Comparison of ENCODE assay signal across 11 mouse cellular contexts in genomic region chr1:171442413-171442760, GRCm38 (mm10). TPM values are rescaled to one million over a fixed set of nuclear protein-coding genes. Genes with fewer than 3 reads are reported as not detected.
DNase-seq lines count a peak whose midpoint lies in the region; ATAC-seq and TF ChIP-seq lines count a peak whose summit lies in the region.
"Had no signal": no experiment of that assay in that cellular context is flagged by ENCODE, and none has a peak within 500 bp of the region (broad histone marks: within the 10 kb centered on the region; RNA-seq: fewer than 3 reads in every experiment).

No protein-coding gene starts in this region.

- H3K27ac ChIP-seq in heart, embryonic 15.5 days, result peak overlapping the region; percentile 79
- 0 out of 2 replicates have a peak overlapping the region, but pooled peaks have one; percentile 13 for H3K27ac ChIP-seq in olfactory bulb, adult 2 months (ENCODE audit: insufficient read depth, low read depth, low read length)
- no peak overlapping the region for H3K27ac ChIP-seq in hindbrain, postnatal 0 days
- H3K27ac ChIP-seq: neural tube, embryonic 13.5 days had no signal

- DNase-seq in lung, adult 2 months, result no peak
- no peak for DNase-seq in lung, adult 18-20 months
- peak; percentile 52 for DNase-seq in kidney, postnatal 10 days
- DNase-seq in hindbrain, postnatal 0 days (ENCODE audit: low spot score), result no peak
- no peak for DNase-seq in adipocyte (ENCODE audit: low spot score)
- DNase-seq: adrenal gland, adult 2 months; cerebellum, adult 9-11 months; gastrocnemius, postnatal 36 days had no signal

- H3K9me3 ChIP-seq in heart, embryonic 15.5 days (replicated peaks), result no peaks in the 10 kb centered on the region
- no peaks in the 10 kb centered on the region for H3K9me3 ChIP-seq in hindbrain, postnatal 0 days (ENCODE audit: low read length)

- peak overlapping the region; percentile 77 for H3K4me2 ChIP-seq in heart, embryonic 15.5 days
- no peak overlapping the region for H3K4me2 ChIP-seq in hindbrain, postnatal 0 days (ENCODE audit: low read depth, low read length)
- H3K4me2 ChIP-seq: neural tube, embryonic 13.5 days had no signal

- H3K27me3 ChIP-seq in heart, embryonic 15.5 days, result no peaks in the 10 kb centered on the region
- no peaks in the 10 kb centered on the region for H3K27me3 ChIP-seq in hindbrain, postnatal 0 days (ENCODE audit: insufficient read depth, low read length)

- H3K4me1 ChIP-seq in lung, adult 2 months (ENCODE audit: control insufficient read depth, insufficient read depth, low read length), result peaks cover 23% of the 10 kb centered on the region
- peaks cover 40% of the 10 kb centered on the region for H3K4me1 ChIP-seq in heart, embryonic 15.5 days (replicated peaks)
- peaks cover 6% of the 10 kb centered on the region for H3K4me1 ChIP-seq in olfactory bulb, adult 2 months (ENCODE audit: control insufficient read depth, insufficient read depth, low read length)
- 0 out of 2 replicates have a peak, but pooled peaks cover under 1% of the 10 kb centered on the region for H3K4me1 ChIP-seq in hindbrain, postnatal 0 days (ENCODE audit: insufficient read depth, low read length)

- H3K4me3 ChIP-seq in lung, adult 2 months (replicated peaks; ENCODE audit: extremely low read depth, low read depth, low read length), result peak overlapping the region; percentile 43
- H3K4me3 ChIP-seq in heart, embryonic 15.5 days, result no peak overlapping the region
- H3K4me3 ChIP-seq in olfactory bulb, adult 2 months (ENCODE audit: insufficient read depth, low read depth, low read length), result no peak overlapping the region
- H3K4me3 ChIP-seq in hindbrain, postnatal 0 days (ENCODE audit: low read length), result no peak overlapping the region
- H3K4me3 ChIP-seq: neural tube, embryonic 13.5 days had no signal

- TF ChIP-seq POLR2A in lung, adult 2 months (IDR thresholded peaks at IDR 0.05; ENCODE audit: borderline replicate concordance, extremely low read depth, low read depth, low read length), result no peak
- no peak for TF ChIP-seq POLR2A in olfactory bulb, adult 2 months (IDR thresholded peaks at IDR 0.05; ENCODE audit: insufficient read depth, low read depth, low read length)

- H3K36me3 ChIP-seq in heart, embryonic 15.5 days, result no peaks in the 10 kb centered on the region
- no peaks in the 10 kb centered on the region for H3K36me3 ChIP-seq in hindbrain, postnatal 0 days (ENCODE audit: insufficient read depth, low read length)
- H3K36me3 ChIP-seq: neural tube, embryonic 13.5 days had no signal

- 20% methylated on average over 8 of the region's 8 CpGs for WGBS in lung, adult 2 months
- WGBS in heart, embryonic 15.5 days, result 57% methylated on average over 8 of the region's 8 CpGs
- 73% methylated on average over 8 of the region's 8 CpGs for WGBS in olfactory bulb, adult 2 months
- WGBS in hindbrain, postnatal 0 days, result 43% methylated on average over 8 of the region's 8 CpGs

- H3K9ac ChIP-seq in heart, embryonic 15.5 days, result 0 out of 2 replicates have a peak overlapping the region, but pooled peaks have one; percentile 35
- H3K9ac ChIP-seq in hindbrain, postnatal 0 days (replicated peaks; ENCODE audit: low read length), result no peak overlapping the region
- H3K9ac ChIP-seq: neural tube, embryonic 13.5 days had no signal

- ATAC-seq in heart, embryonic 15.5 days (replicated peaks; ENCODE audit: insufficient number of reproducible peaks, insufficient read depth, low FRiP score, low read depth), result no peak
- ATAC-seq in hindbrain, postnatal 0 days, result no peak

- TF ChIP-seq CTCF in lung, adult 2 months (IDR thresholded peaks at IDR 0.05; ENCODE audit: insufficient read depth, low read length), result no peak
- TF ChIP-seq CTCF in olfactory bulb, adult 2 months (IDR thresholded peaks at IDR 0.05; ENCODE audit: insufficient read depth, low read depth, low read length), result no peak
- TF ChIP-seq CTCF in hindbrain, postnatal 0 days (IDR thresholded peaks at IDR 0.05; ENCODE audit: low read depth), result no peak

RNA-seq across cellular contexts. Expression of gene F11r, which starts 5.1 kb away (rescaled TPM):
- 108 and 149 TPM in 2 replicates for polyA plus RNA-seq in lung, adult 2 months (2012; rRNA removed)
- polyA plus RNA-seq in heart, embryonic 15.5 days (2015; fragmentation: Nextera tagmentation; extraction: Ambion mirVana), result 63.5 and 66.2 TPM in 2 replicates
- not detected in 2 replicates for polyA plus RNA-seq in olfactory bulb, adult 2 months (2012; ENCODE audit: insufficient read depth, insufficient read length, low replicate concordance, missing spikeins)
- total RNA-seq in hindbrain, postnatal 0 days (2014; rRNA removed), result 5.7 and 8.2 TPM in 2 replicates
- 14.2 and 14.4 TPM in 2 replicates for polyA plus RNA-seq in hindbrain, postnatal 0 days (2015; fragmentation: Nextera tagmentation; extraction: Ambion mirVana)

RNA-seq across cellular contexts. Expression of gene Tstd1, which starts 23.7 kb away (rescaled TPM):
- 8.9 and 16.2 TPM in 2 replicates for polyA plus RNA-seq in lung, adult 2 months (2012; rRNA removed)
- polyA plus RNA-seq in heart, embryonic 15.5 days (2015; fragmentation: Nextera tagmentation; extraction: Ambion mirVana), result 2.7 and 3.1 TPM in 2 replicates
- not detected in 2 replicates for polyA plus RNA-seq in olfactory bulb, adult 2 months (2012; ENCODE audit: insufficient read depth, insufficient read length, low replicate concordance, missing spikeins)
- 1.5 TPM in 1 of 2 replicates, not detected in the other for total RNA-seq in hindbrain, postnatal 0 days (2014; rRNA removed)
- polyA plus RNA-seq in hindbrain, postnatal 0 days (2015; fragmentation: Nextera tagmentation; extraction: Ambion mirVana), result 2.3 and 2.7 TPM in 2 replicates

RNA-seq across cellular contexts. Expression of gene Usf1, which starts 31.3 kb away (rescaled TPM):
- 95.3 and 107 TPM in 2 replicates for polyA plus RNA-seq in lung, adult 2 months (2012; rRNA removed)
- polyA plus RNA-seq in heart, embryonic 15.5 days (2015; fragmentation: Nextera tagmentation; extraction: Ambion mirVana), result 48.7 and 57.5 TPM in 2 replicates
- polyA plus RNA-seq in olfactory bulb, adult 2 months (2012; ENCODE audit: insufficient read depth, insufficient read length, low replicate concordance, missing spikeins), result not detected in 2 replicates
- 133 and 148 TPM in 2 replicates for total RNA-seq in hindbrain, postnatal 0 days (2014; rRNA removed)
- polyA plus RNA-seq in hindbrain, postnatal 0 days (2015; fragmentation: Nextera tagmentation; extraction: Ambion mirVana), result 132 and 141 TPM in 2 replicates

RNA-seq across cellular contexts. Expression of gene Arhgap30, which starts 53.6 kb away (rescaled TPM):
- polyA plus RNA-seq in lung, adult 2 months (2012; rRNA removed), result 11.6 and 17.5 TPM in 2 replicates
- 1.00 and 5.3 TPM in 2 replicates for polyA plus RNA-seq in heart, embryonic 15.5 days (2015; fragmentation: Nextera tagmentation; extraction: Ambion mirVana)
- polyA plus RNA-seq in olfactory bulb, adult 2 months (2012; ENCODE audit: insufficient read depth, insufficient read length, low replicate concordance, missing spikeins), result 90.1 and 98.6 TPM in 2 replicates
- total RNA-seq in hindbrain, postnatal 0 days (2014; rRNA removed), result 0.52 and 1.3 TPM in 2 replicates
- 0.77 and 0.84 TPM in 2 replicates for polyA plus RNA-seq in hindbrain, postnatal 0 days (2015; fragmentation: Nextera tagmentation; extraction: Ambion mirVana)

Comparison
In these comparisons a context has a peak if more than half of its experiments do, and no peak if none do; other contexts are left out.
1. RNA of gene F11r, which starts 5.1 kb away (polyA plus RNA-seq): 108 to 149 TPM in lung, adult 2 months, 63.5 to 66.2 TPM in heart, embryonic 15.5 days and 14.2 to 14.4 TPM in hindbrain, postnatal 0 days; not detected in olfactory bulb, adult 2 months; every median in the first group is over 10 times any median in the second.
2. RNA of gene Usf1, which starts 31.3 kb away (polyA plus RNA-seq): 132 to 141 TPM in hindbrain, postnatal 0 days, 95.3 to 107 TPM in lung, adult 2 months and 48.7 to 57.5 TPM in heart, embryonic 15.5 days; not detected in olfactory bulb, adult 2 months; every median in the first group is over 10 times any median in the second.